Mouse (Mus musculus) heart, postnatal 36 days (tissue): ENCODE data around the gene Golph3. TPM values are rescaled to one million over a fixed set of nuclear protein-coding genes. Genes with fewer than 3 reads are reported as not detected.

ENCODE experiments used
- DNase-seq, 2 experiments: peaks; one replicate each; pipeline ENCODE4 v3.0.0; 2021 to 2022
- intact Hi-C: fragments of 180-260 bp; cut with DNase I; formaldehyde crosslinking; loops from one replicate; pipeline ENCODE4 v1.15.1; 2025
- total RNA-seq, 2 experiments: library from RNA; stranded (reverse); gene quantifications; 2 replicates each; pipeline ENCODE4 v1.2.3; 2021

Golph3 gene
- total RNA-seq, 2 experiments from 2014 or later = 81.7 to 83.7 TPM

GRCm38 (mm10) chr15:12315996-12316395 lies 5.3 kb upstream of the Golph3 start:
- no peak for DNase-seq
- intact Hi-C loops = no loop called here

GRCm38 (mm10) chr15:12317290-12317689 lies 4.0 kb upstream of the Golph3 start:
- DNase-seq = no peak
- intact Hi-C loops = no loop called here

GRCm38 (mm10) chr15:12318451-12318850 lies 2.8 kb upstream of the Golph3 start:
- no peak for DNase-seq
- intact Hi-C loops = no loop called here

GRCm38 (mm10) chr15:12319889-12320288 lies 1.4 kb upstream of the Golph3 start:
- intact Hi-C loops = loop anchor here (5.0 kb wide), 1 partner anchor 203 kb away; the partner anchor contains the start of gene Zfr
- no peak for DNase-seq

- intact Hi-C loops = loop anchor here (5.0 kb wide), 1 partner anchor 203 kb away; the partner anchor contains the start of gene Zfr
Measured at GRCm38 (mm10) chr15:12320441-12321090, 684 bp upstream of the Golph3 start.

GRCm38 (mm10) chr15:12321788-12322621 lies 755 bp downstream of the Golph3 start, which contains the start of gene 1810049J17Rik:
TSS of gene 1810049J17Rik (minus strand) at chr15:12321899.
- peak; percentile 41 to 57 for DNase-seq
- intact Hi-C loops = loop anchor here (2.0 to 5.0 kb wide), 2 partner anchors 125 to 205 kb away; partner anchors contain the start of gene Zfr

More at GRCm38 (mm10) chr15:12320441-12321090, 684 bp upstream of the Golph3 start:
- DNase-seq = no peak

GRCm38 (mm10) chr15:12322676-12323402 lies 1.6 kb downstream of the Golph3 start:
- no peak for DNase-seq
- intact Hi-C loops = loop anchor here (2.0 to 5.0 kb wide), 2 partner anchors 126 to 206 kb away; partner anchors contain the start of gene Zfr

- DNase-seq = no peak
- intact Hi-C loops = loop anchor here (5.0 kb wide), 1 partner anchor 207 kb away; the partner anchor contains the start of gene Zfr
Measured at GRCm38 (mm10) chr15:12324326-12324725, 3.1 kb downstream of the Golph3 start.

- intact Hi-C loops = no loop called here
- DNase-seq = no peak
Measured at GRCm38 (mm10) chr15:12330389-12330788, 9.1 kb downstream of the Golph3 start.

- DNase-seq = no peak
- intact Hi-C loops = no loop called here
Measured at GRCm38 (mm10) chr15:12330892-12331291, 9.6 kb downstream of the Golph3 start.

GRCm38 (mm10) chr15:12331300-12331699 lies 10.1 kb downstream of the Golph3 start:
- DNase-seq = no peak
- intact Hi-C loops = no loop called here

- no peak for DNase-seq
- intact Hi-C loops = no loop called here
Measured at GRCm38 (mm10) chr15:12334381-12334780, 13.1 kb downstream of the Golph3 start.

- intact Hi-C loops = no loop called here
- DNase-seq = no peak
Measured at GRCm38 (mm10) chr15:12337030-12337778, 16.0 kb downstream of the Golph3 start.

- intact Hi-C loops = no loop called here
Measured at GRCm38 (mm10) chr15:12337779-12338137, 16.5 kb downstream of the Golph3 start.

GRCm38 (mm10) chr15:12340536-12341400 lies 19.5 kb downstream of the Golph3 start:
- intact Hi-C loops = no loop called here
- DNase-seq = no peak

More at GRCm38 (mm10) chr15:12337779-12338137, 16.5 kb downstream of the Golph3 start:
- no peak for DNase-seq

GRCm38 (mm10) chr15:12341401-12341758 lies 20.1 kb downstream of the Golph3 start:
- intact Hi-C loops = no loop called here
- no peak for DNase-seq

GRCm38 (mm10) chr15:12346916-12347315 lies 25.7 kb downstream of the Golph3 start:
- intact Hi-C loops = no loop called here
- no peak for DNase-seq

GRCm38 (mm10) chr15:12348950-12349349 lies 27.7 kb downstream of the Golph3 start:
- no peak for DNase-seq
- intact Hi-C loops = no loop called here

GRCm38 (mm10) chr15:12349840-12350239 lies 28.6 kb downstream of the Golph3 start:
- intact Hi-C loops = no loop called here
- DNase-seq = no peak
